Mouse (Mus musculus) gastrocnemius, adult 2 months (tissue): Measurements from ENCODE around the gene Nr1h4. TPM values are rescaled to one million over a fixed set of nuclear protein-coding genes. Genes with fewer than 3 reads are reported as not detected.
A peak's percentile ranks its signal among the peaks of the same experiment; 100 is the strongest.
"Not testable (repeated sequence)": the region's sequence is repeated elsewhere in the genome, so short reads cannot be mapped to it uniquely, and the experiment has no call there.

Experiments used
- DNase-seq: peaks from one replicate; pipeline ENCODE4 v3.0.0; 2022
- H3K27ac ChIP-seq: fragments of 200-600 bp; 2 replicates; pipeline ENCODE4 v1.8.1; 2022; ENCODE audit warnings: mild to moderate bottlenecking
- H3K4me3 ChIP-seq: fragments of 200-600 bp; 2 replicates; pipeline ENCODE4 v1.8.1; 2022; ENCODE audit warnings: mild to moderate bottlenecking, moderate library complexity
- CTCF ChIP-seq: fragments of 200-600 bp; IDR thresholded peaks from 2 replicates; pipeline ENCODE4 v1.8.1; 2022; ENCODE audit warnings: antibody characterized with exemption, mild to moderate bottlenecking, moderate library complexity
- intact Hi-C: fragments of 180-260 bp; cut with DNase I; formaldehyde crosslinking; loops from one replicate; pipeline ENCODE4 v1.15.1; 2025
- long read RNA-seq, 2 experiments: library from polyadenylated mRNA; stranded (forward); transcript quantifications; one replicate each; pipeline ENCODE4 v2.0.0; 2021
- total RNA-seq, 2 experiments: library from RNA; stranded (reverse); gene quantifications; 2 replicates each; pipeline ENCODE4 v1.2.3; 2021

Nr1h4 gene
- total RNA-seq = under 1 TPM in 1 of 2 experiments, not detected in 1; 0.25 TPM
- long read RNA-seq, experiment 1 = 0 reads
- long read RNA-seq, experiment 2 = 0 reads

DNA sequence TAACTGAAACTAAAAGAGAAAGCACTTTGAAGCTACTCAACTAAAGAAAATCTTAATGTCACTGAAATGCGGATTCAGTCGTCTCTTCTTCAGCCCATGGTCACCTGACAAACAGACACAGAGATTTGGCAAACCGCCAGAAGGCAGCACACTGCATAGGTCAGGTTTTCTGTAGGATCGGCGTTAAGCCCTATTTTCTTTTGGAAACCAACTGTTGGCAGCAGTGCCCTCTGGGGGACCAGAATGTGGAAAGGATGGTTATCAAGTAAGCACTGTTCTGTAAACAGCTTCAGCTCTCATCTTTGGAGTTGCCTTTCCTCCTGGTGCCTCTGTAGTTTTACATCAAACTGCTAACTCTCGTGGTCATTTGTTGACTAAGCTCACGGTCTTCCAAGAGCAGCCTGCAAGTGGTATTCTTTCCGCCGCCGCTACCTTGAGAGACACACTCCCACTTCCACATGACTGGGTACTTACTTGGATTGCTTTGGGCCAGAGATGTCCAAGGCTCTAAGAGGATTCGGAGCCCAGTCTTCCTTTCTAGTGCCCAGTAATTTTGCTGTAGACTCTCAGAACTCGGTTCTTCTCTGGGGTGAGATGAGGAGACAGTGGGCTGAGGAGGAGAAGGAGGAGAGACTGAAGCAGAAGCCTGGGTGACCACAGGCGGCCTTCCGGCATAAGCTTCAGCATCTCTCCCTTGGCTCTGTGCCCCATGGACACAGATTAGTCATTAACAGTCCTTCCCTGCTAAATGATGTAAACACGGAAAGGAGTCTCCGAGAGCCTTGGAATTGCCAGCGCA, at the start of gene Nr1h4:
Gene Nr1h4 (minus strand): TSS at position 657 of the 799 bp plus-strand sequence.
- Histone ChIP-seq H3K4me3 (no peak within 1 kb of the TSS), H3K27ac (no peak within 1 kb of the TSS)
- TF ChIP-seq CTCF = no peak
- intact Hi-C loops = no loop called here
- peak; percentile 28 for DNase-seq

DNA sequence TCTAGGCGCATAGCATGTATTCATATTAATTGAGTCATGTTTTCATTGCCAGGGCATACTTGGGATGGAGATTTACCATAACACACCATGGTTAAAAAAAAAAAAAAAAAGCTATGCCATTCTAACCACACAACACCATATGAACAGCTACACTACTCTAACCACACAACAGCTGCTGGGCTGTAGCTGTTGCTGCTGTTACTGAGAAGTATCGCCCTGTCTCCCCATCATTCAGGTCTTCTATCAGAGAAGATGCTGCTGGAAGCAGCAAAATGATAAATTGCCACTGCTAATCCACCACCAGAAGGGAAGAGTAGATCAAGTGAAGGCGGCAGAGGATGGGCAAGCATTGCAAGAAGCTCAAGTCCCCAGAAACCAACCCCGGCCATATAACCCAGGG, 45.4 kb upstream of the Nr1h4 start:
- Histone ChIP-seq H3K27ac (no peak overlapping the region), H3K4me3 (no peak overlapping the region)
- intact Hi-C loops = no loop called here
- TF ChIP-seq CTCF = no peak
- DNase-seq = no peak

- DNase-seq = no peak
- intact Hi-C loops = no loop called here
Observed at GRCm38 (mm10) chr10:89577666-89578065, 44.3 kb upstream of the Nr1h4 start.

DNA sequence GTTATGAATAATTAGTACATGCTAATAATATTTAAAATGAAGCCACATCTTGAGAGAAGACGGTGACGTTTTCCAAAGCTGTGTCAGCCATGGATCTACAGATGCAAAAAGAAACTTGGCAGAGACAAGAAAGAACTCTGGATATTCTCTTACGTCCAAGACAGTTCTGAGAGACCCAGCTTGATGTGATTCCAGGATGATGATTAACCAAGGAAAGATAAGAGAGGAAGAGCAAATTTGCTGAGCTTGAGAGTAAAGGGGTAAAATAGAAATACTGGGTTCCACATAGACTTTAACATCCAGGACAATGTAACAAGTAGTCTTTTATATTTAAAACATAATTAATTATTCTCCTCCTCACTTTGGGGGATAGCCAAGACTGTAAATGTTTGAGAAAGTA, 40.0 kb upstream of the Nr1h4 start:
- intact Hi-C loops = no loop called here
- H3K27ac ChIP-seq = no peak overlapping the region
- no peak for DNase-seq
- no peak for TF ChIP-seq CTCF
- H3K4me3 ChIP-seq = no peak overlapping the region

More at GRCm38 (mm10) chr10:89577666-89578065, 44.3 kb upstream of the Nr1h4 start:
- no peak for TF ChIP-seq CTCF
- Histone ChIP-seq H3K27ac (no peak overlapping the region), H3K4me3 (no peak overlapping the region)

- Histone ChIP-seq H3K27ac (no peak overlapping the region), H3K4me3 (no peak overlapping the region)
- DNase-seq = no peak
- intact Hi-C loops = no loop called here
- no peak for TF ChIP-seq CTCF
Observed at GRCm38 (mm10) chr10:89572946-89573345, 39.6 kb upstream of the Nr1h4 start.

DNA sequence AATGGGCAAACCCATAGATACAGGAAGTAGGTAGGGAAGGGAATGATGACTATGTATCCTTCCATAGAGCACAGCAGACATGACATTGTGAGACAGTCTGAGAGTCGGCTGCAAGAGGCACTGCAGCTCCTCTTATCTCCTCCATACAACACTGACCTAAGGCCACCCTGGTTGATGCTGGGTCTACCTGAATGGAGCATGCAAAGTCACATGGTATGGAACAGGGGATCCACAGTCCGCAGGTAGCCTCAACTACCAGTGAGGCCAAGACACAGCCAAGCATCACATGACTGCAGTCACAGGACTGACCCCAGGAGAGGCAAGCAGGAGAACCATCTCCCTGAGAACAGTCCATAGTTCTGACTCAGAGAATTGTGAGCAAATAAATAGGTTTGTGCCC, 34.0 kb upstream of the Nr1h4 start:
- intact Hi-C loops = no loop called here
- no peak for TF ChIP-seq CTCF

GRCm38 (mm10) chr10:89565301-89566022, 32.1 kb upstream of the Nr1h4 start:
- TF ChIP-seq CTCF = no peak

More for the DNA sequence above, 34.0 kb upstream of the Nr1h4 start:
- no peak overlapping the region for H3K4me3 ChIP-seq
- H3K27ac ChIP-seq = no peak overlapping the region
- no peak for DNase-seq

DNA sequence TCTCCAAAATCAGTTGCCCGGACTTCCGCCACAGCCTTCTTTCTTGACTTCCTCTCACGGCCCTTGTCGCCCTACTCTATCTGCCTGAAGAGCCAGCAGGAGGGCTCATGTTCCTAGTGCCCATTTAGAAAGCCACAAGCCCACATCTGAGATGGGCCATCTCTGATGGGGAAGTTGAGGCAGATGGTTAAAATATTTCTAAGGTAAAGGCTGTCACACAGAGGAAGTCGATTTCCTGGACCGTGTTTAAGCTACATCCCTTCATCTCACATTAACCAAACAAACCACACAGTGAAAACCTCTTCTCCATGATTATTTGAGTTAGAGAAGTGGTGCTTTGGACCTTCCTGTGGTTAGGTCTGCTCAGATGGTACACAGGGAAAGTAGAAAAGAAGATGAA, 28.7 kb upstream of the Nr1h4 start:
- intact Hi-C loops = no loop called here
- Histone ChIP-seq H3K27ac (no peak overlapping the region), H3K4me3 (no peak overlapping the region)
- TF ChIP-seq CTCF = no peak
- no peak for DNase-seq

More at GRCm38 (mm10) chr10:89565301-89566022, 32.1 kb upstream of the Nr1h4 start:
- H3K27ac ChIP-seq = no peak overlapping the region
- DNase-seq = no peak
- no peak overlapping the region for H3K4me3 ChIP-seq
- intact Hi-C loops = no loop called here

DNA sequence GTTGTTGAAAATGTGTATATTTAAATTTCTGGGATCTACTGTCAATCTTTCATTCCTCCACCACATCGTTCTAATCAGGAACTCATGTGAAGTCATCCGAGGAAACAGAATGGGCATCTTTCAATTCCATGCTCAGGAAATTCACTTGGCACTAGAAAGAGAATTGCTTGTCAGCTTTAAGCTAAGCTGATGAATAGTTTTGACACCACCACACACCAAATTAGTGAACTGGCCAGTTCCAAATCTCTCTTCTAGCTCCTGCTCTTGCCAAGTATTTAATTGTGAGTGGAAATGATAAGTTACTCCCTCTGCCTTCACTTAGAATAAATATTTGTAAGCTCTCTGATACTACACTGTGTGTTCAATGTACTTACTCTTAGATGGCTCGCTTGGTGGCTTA, 26.0 kb upstream of the Nr1h4 start:
- TF ChIP-seq CTCF = no peak
- DNase-seq = no peak
- H3K27ac ChIP-seq = no peak overlapping the region
- H3K4me3 ChIP-seq = no peak overlapping the region
- intact Hi-C loops = no loop called here

DNA sequence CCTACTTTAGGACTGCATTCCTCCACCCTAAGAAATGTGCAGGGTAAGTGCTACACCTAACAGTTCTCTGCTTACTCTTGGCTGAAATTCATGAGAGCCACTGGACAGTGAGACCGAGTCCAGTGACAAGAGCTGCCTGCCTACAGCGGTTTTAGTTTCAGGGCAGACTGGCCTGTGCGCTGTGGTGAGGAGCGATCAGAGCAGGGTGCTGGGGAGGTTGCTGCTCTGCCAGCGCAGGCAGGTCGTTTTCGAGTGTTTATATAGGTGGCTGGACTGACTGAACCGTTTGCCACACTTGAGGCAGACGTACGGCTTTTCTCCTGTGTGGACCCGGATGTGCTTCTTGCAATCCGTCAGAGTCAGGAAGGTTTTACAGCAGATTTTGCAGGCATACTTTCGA, 21.5 kb upstream of the Nr1h4 start:
- H3K27ac ChIP-seq, intact Hi-C loops, H3K4me3 ChIP-seq, DNase-seq: not testable (repeated sequence)

- DNase-seq, H3K27ac ChIP-seq, intact Hi-C loops, H3K4me3 ChIP-seq: not testable (repeated sequence)
Observed at GRCm38 (mm10) chr10:89553855-89554254, 20.5 kb upstream of the Nr1h4 start.

DNA sequence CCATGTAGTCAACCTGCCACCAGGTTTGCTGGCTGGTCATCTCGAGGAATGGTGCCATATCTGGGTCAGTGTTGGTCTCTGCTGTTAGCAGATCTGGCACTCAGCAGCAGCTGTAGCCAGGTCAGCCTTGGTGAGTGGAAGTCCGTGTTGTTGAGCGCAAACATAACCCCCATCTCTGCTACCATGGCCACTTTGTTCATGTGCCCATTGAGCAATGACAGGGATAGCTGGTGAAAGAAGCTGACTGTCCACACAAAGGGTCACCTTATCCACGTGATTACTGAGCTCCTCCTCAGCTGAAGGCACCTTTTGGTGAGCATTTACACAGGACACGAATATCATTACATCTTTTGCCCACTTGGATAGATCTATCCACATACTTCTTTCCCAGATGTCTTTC, 19.6 kb upstream of the Nr1h4 start:
- no peak for DNase-seq
- TF ChIP-seq CTCF = no peak

DNA sequence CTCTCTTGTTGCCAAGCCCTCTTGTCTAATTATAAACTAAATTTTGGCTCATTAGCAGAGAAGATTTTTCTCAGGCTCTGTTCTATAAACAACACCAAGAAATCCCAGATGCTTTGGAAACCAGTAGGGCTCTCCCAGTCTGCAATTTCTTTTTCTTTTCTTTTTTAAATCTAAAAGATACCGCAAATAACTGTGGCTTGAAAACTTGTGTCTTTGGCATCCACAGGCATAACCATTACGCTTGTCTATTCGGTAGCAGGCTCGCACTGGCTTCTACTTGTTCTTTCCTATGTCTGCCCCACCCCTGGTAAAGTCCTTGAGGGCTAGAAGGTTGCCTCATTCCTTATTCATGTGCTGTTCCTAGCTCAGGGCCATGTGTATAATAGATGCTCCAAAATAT, 18.3 kb upstream of the Nr1h4 start:
- intact Hi-C loops = no loop called here
- DNase-seq = no peak
- no peak for TF ChIP-seq CTCF
- H3K27ac ChIP-seq = no peak overlapping the region
- H3K4me3 ChIP-seq = no peak overlapping the region

More for the DNA sequence above, 19.6 kb upstream of the Nr1h4 start:
- intact Hi-C loops = no loop called here
- H3K4me3 ChIP-seq = no peak overlapping the region
- H3K27ac ChIP-seq = no peak overlapping the region
